Mouse (Mus musculus) heart, embryonic 13.5 days (tissue): ENCODE measurements around the gene Noct. TPM values are rescaled to one million over a fixed set of nuclear protein-coding genes. Genes with fewer than 3 reads are reported as not detected.

Source experiments
- ATAC-seq: fragments of 200-750 bp; cut with Nextera tagmentation; 2 replicates; pipeline ENCODE4 v1.8.0; 2017; ENCODE audit warnings: moderate TSS enrichment; ENCODE audit not compliant: insufficient number of reproducible peaks, low FRiP score, low TSS enrichment; ENCODE audit errors: extremely low read depth
- H3K27ac ChIP-seq: fragments of 300-500 bp; sonication (generic); replicated peaks from 2 replicates; pipeline ENCODE4 v1.5.1; 2015; ENCODE audit warnings: moderate library complexity, mild to moderate bottlenecking, inconsistent platforms
- H3K27me3 ChIP-seq: fragments of 300-500 bp; sonication (generic); replicated peaks from 2 replicates; pipeline ENCODE4 v1.6.1; 2015; ENCODE audit warnings: mild to moderate bottlenecking, inconsistent platforms
- H3K36me3 ChIP-seq: fragments of 300-500 bp; sonication (generic); 2 replicates; pipeline ENCODE4 v1.6.1; 2015; ENCODE audit warnings: mild to moderate bottlenecking, inconsistent platforms
- H3K4me1 ChIP-seq: fragments of 300-500 bp; sonication (generic); 2 replicates; pipeline ENCODE4 v1.6.1; 2015; ENCODE audit warnings: inconsistent platforms
- H3K4me2 ChIP-seq: fragments of 300-500 bp; sonication (generic); 2 replicates; pipeline ENCODE4 v1.6.1; 2015; ENCODE audit warnings: inconsistent platforms, mild to moderate bottlenecking, moderate library complexity
- H3K4me3 ChIP-seq: fragments of 300-500 bp; sonication (generic); 2 replicates; pipeline ENCODE4 v1.5.1; 2015; ENCODE audit warnings: moderate library complexity, mild to moderate bottlenecking, inconsistent platforms
- H3K9ac ChIP-seq: fragments of 300-500 bp; sonication (generic); 2 replicates; pipeline ENCODE4 v1.6.1; 2015; ENCODE audit warnings: inconsistent platforms, mild to moderate bottlenecking, moderate library complexity
- H3K9me3 ChIP-seq: fragments of 300-500 bp; sonication (generic); 2 replicates; pipeline ENCODE4 v1.6.1; 2016; ENCODE audit warnings: inconsistent platforms
- WGBS: fragments of 180-500 bp; shearing (Covaris S2); methylation state at CpG from one replicate; pipeline ENCODE4 v1.1.7; 2015; ENCODE audit warnings: mixed read lengths; 5-methylcytosine and 5-hydroxymethylcytosine counted together
- polyA plus RNA-seq: library from polyadenylated mRNA; unstranded; fragments of >200 nt; fragmentation: Nextera tagmentation; extraction: Ambion mirVana; gene quantifications from 2 replicates; pipeline ENCODE4 v1.2.1, GENCODE M21; 2015

The Noct gene
- polyA plus RNA-seq, 1 experiment from 2014 or later = 8.6 TPM

GRCm38 (mm10) chr3:51195736-51196135 is 28.5 kb upstream of the Noct start:
- Histone ChIP-seq H3K27me3 (no peaks in the 10 kb centered on the region), H3K36me3 (no peaks in the 10 kb centered on the region), H3K4me1 (peaks cover 19% of the 10 kb centered on the region), H3K4me2 (peak overlapping the region; percentile 70), H3K9ac (peak overlapping the region; percentile 65), H3K27ac (peak overlapping the region; percentile 64), H3K4me3 (peak overlapping the region; percentile 46), H3K9me3 (no peaks in the 10 kb centered on the region)
- WGBS = 20% methylated on average over 8 of the region's 8 CpGs
- no peak for ATAC-seq

GRCm38 (mm10) chr3:51196724-51197111 is 27.5 kb upstream of the Noct start:
- Histone ChIP-seq H3K4me1 (peaks cover 19% of the 10 kb centered on the region), H3K27ac (peak overlapping the region; percentile 39; the same call in 1 of the 2 replicates), H3K9me3 (no peaks in the 10 kb centered on the region), H3K27me3 (no peaks in the 10 kb centered on the region), H3K4me2 (no peak overlapping the region), H3K9ac (no peak overlapping the region), H3K36me3 (no peaks in the 10 kb centered on the region), H3K4me3 (no peak overlapping the region)
- no peak for ATAC-seq
- whole genome bisulfite sequencing = 78% methylated on average over 3 of the region's 3 CpGs

- H3K36me3 ChIP-seq = no peaks in the 10 kb centered on the region
- peaks cover 19% of the 10 kb centered on the region for H3K4me1 ChIP-seq
- no peak for ATAC-seq
- no peaks in the 10 kb centered on the region for H3K27me3 ChIP-seq
- H3K27ac ChIP-seq = peak overlapping the region; percentile 55; the same call in 1 of the 2 replicates
- H3K9ac ChIP-seq = no peak overlapping the region
- no peak overlapping the region for H3K4me2 ChIP-seq
- no peaks in the 10 kb centered on the region for H3K9me3 ChIP-seq
- 55% methylated on average over 9 of the region's 9 CpGs for WGBS
- no peak overlapping the region for H3K4me3 ChIP-seq
Observed at GRCm38 (mm10) chr3:51197112-51197731, 27.0 kb upstream of the Noct start.

DNA sequence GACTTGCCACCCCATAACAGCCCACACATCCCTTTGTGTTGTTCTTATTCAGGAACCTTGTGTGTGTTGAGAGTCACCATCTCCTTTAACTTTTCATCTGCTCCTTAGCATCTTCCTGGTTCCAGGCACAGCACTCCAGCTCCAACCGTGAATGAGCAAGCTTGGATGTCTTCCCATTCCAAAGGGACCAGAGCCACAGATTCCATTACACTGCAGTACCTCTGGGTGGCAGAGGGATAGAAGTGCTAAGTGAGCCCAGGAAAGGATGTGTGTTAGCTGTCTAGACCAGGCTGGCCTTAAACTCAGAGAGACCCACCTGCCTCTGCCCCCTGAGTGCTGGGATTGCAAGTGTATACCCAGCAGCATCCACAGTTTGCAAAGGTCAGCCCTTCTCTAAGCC is 26.0 kb upstream of the Noct start:
- Histone ChIP-seq H3K27ac (no peak overlapping the region), H3K9me3 (no peaks in the 10 kb centered on the region), H3K4me1 (peaks cover 26% of the 10 kb centered on the region), H3K4me2 (no peak overlapping the region), H3K27me3 (no peaks in the 10 kb centered on the region), H3K36me3 (no peaks in the 10 kb centered on the region), H3K9ac (no peak overlapping the region), H3K4me3 (no peak overlapping the region)
- ATAC-seq = no peak
- WGBS = 48% methylated on average over 1 of the region's 1 CpGs

DNA sequence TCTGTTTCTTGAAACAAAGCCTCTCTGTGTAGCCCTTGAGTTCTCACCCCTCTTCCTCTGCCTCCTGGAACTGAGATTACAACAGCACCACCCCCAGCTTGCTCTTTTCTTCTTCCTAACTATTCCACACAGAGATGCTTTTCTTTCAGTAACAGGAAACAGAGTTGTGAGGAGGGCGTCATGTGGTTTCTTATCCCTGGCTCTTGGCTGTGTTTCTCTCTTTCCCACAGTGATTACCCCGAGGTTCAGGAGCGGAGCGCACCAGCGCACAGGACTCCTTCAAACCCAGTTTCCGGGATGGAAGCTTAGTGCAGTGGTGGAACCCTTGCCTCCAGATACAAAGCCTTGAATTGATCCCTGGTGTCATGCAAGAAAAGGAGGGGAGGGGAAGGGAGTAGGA is 25.1 kb upstream of the Noct start:
- Histone ChIP-seq H3K27me3 (no peaks in the 10 kb centered on the region), H3K36me3 (no peaks in the 10 kb centered on the region), H3K9me3 (no peaks in the 10 kb centered on the region), H3K4me3 (no peak overlapping the region), H3K27ac (0 out of 2 replicates have a peak overlapping the region, but pooled peaks have one; percentile 42), H3K9ac (no peak overlapping the region), H3K4me1 (peaks cover 26% of the 10 kb centered on the region), H3K4me2 (no peak overlapping the region)
- WGBS = 64% methylated on average over 6 of the region's 6 CpGs
- ATAC-seq = no peak

DNA sequence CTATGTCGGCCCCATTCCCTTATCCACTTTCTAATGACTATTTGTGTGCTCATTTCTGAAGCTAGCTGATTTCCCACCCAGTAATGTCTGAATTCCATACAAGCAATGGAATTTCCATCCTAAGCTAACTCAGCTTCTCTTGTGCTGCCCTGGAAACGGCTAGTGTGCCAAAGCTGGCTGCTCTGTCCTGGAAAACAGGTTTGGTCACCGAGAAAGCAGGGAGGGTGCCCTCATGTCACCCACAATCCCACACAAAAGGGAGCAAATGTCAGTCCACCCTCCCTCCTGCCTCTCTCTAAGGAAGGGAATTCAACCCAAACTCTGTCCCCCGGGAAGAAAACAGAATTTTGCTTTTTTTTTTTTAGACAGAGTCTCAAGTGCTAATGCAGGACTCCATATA is 23.9 kb upstream of the Noct start:
- Histone ChIP-seq H3K9me3 (0 out of 2 replicates have a peak, but pooled peaks cover 6% of the 10 kb centered on the region), H3K4me1 (peaks cover 21% of the 10 kb centered on the region), H3K4me3 (no peak overlapping the region), H3K4me2 (no peak overlapping the region), H3K9ac (no peak overlapping the region), H3K27ac (no peak overlapping the region), H3K27me3 (no peaks in the 10 kb centered on the region), H3K36me3 (no peaks in the 10 kb centered on the region)
- no peak for ATAC-seq
- whole genome bisulfite sequencing = 82% methylated on average over 4 of the region's 4 CpGs

DNA sequence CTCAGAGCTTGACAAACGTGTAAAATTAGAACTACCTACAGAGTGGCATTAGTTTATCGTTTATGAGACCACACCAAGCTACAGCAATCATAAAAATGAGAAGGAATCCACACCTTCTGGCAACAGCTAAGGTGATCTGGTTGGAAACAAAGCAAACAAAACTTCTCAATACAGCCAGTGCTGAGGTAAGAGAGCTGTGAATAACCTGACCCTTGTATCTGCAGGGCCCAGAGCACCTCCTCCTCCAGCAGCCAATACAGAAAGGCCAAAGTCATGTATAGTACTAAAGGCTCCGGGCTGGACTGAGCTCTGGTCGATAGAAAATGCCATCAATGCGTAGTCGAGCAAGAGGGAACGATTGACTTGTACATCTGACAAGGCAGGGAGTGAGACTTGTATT is 23.4 kb upstream of the Noct start:
- WGBS = 72% methylated on average over 7 of the region's 7 CpGs
- no peaks in the 10 kb centered on the region for H3K27me3 ChIP-seq

DNA sequence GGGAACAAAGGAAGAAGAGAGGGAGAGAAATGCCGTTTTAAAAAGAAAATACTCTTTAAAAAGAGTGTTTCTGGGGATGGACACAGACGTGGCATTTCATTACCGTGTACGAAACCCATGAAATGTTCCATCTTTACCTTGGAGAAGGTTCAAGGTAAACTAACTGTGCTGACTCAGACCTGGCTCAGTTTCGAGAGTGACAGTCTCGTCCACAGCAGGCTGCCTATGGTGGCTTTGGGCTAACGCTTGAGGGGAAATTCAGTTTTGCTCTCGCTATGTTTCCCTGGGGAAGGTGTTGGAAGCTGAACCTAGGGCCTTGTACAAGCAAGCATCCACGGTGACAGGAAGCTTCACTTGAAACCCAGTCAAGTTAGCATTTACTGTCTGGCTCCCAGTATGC is 22.3 kb upstream of the Noct start:
- H3K27me3 ChIP-seq = no peaks in the 10 kb centered on the region
- WGBS = 59% methylated on average over 9 of the region's 9 CpGs
- H3K4me3 ChIP-seq = no peak overlapping the region
- ATAC-seq = no peak
- H3K9ac ChIP-seq = no peak overlapping the region
- no peak overlapping the region for H3K27ac ChIP-seq
- H3K4me1 ChIP-seq = peaks cover 7% of the 10 kb centered on the region
- 0 out of 2 replicates have a peak, but pooled peaks cover 6% of the 10 kb centered on the region for H3K9me3 ChIP-seq
- no peak overlapping the region for H3K4me2 ChIP-seq
- H3K36me3 ChIP-seq = no peaks in the 10 kb centered on the region

More for the DNA sequence above, 23.4 kb upstream of the Noct start:
- Histone ChIP-seq H3K4me3 (no peak overlapping the region), H3K9me3 (0 out of 2 replicates have a peak, but pooled peaks cover 6% of the 10 kb centered on the region), H3K4me1 (peaks cover 15% of the 10 kb centered on the region), H3K36me3 (no peaks in the 10 kb centered on the region), H3K4me2 (no peak overlapping the region), H3K27ac (no peak overlapping the region), H3K9ac (no peak overlapping the region)
- no peak for ATAC-seq

GRCm38 (mm10) chr3:51202491-51202987 is 21.7 kb upstream of the Noct start:
- H3K9ac ChIP-seq = no peak overlapping the region
- ATAC-seq = no peak
- no peaks in the 10 kb centered on the region for H3K27me3 ChIP-seq
- H3K27ac ChIP-seq = no peak overlapping the region
- H3K4me3 ChIP-seq = no peak overlapping the region
- WGBS = 74% methylated on average over 8 of the region's 8 CpGs
- 0 out of 2 replicates have a peak, but pooled peaks cover 6% of the 10 kb centered on the region for H3K9me3 ChIP-seq
- no peaks in the 10 kb centered on the region for H3K36me3 ChIP-seq
- H3K4me1 ChIP-seq = peaks cover 11% of the 10 kb centered on the region
- H3K4me2 ChIP-seq = no peak overlapping the region

- no peak for ATAC-seq
- H3K27me3 ChIP-seq = no peaks in the 10 kb centered on the region
- no peak overlapping the region for H3K4me3 ChIP-seq
- 87% methylated on average over 6 of the region's 6 CpGs for WGBS
- H3K9ac ChIP-seq = no peak overlapping the region
- no peak overlapping the region for H3K27ac ChIP-seq
- H3K36me3 ChIP-seq = no peaks in the 10 kb centered on the region
- H3K4me1 ChIP-seq = peaks cover 24% of the 10 kb centered on the region
- 0 out of 2 replicates have a peak, but pooled peaks cover 6% of the 10 kb centered on the region for H3K9me3 ChIP-seq
- no peak overlapping the region for H3K4me2 ChIP-seq
Observed at GRCm38 (mm10) chr3:51203906-51204305, 20.3 kb upstream of the Noct start.

- Histone ChIP-seq H3K36me3 (no peaks in the 10 kb centered on the region), H3K4me3 (no peak overlapping the region), H3K4me1 (peaks cover 24% of the 10 kb centered on the region), H3K27ac (no peak overlapping the region), H3K9ac (no peak overlapping the region), H3K27me3 (no peaks in the 10 kb centered on the region), H3K4me2 (no peak overlapping the region), H3K9me3 (0 out of 2 replicates have a peak, but pooled peaks cover 6% of the 10 kb centered on the region)
- 82% methylated on average over 5 of the region's 5 CpGs for WGBS
- ATAC-seq = no peak
Observed at GRCm38 (mm10) chr3:51204441-51204840, 19.8 kb upstream of the Noct start.

- no peak for ATAC-seq
- Histone ChIP-seq H3K9me3 (0 out of 2 replicates have a peak, but pooled peaks cover 6% of the 10 kb centered on the region), H3K4me3 (no peak overlapping the region), H3K27me3 (no peaks in the 10 kb centered on the region), H3K4me1 (peaks cover 24% of the 10 kb centered on the region), H3K9ac (no peak overlapping the region), H3K36me3 (no peaks in the 10 kb centered on the region), H3K4me2 (no peak overlapping the region), H3K27ac (no peak overlapping the region)
- 96% methylated on average over 14 of the region's 14 CpGs for WGBS
Observed at GRCm38 (mm10) chr3:51204897-51205296, 19.4 kb upstream of the Noct start.
